Mouse (Mus musculus) midbrain, embryonic 12.5 days (tissue): ENCODE measurements at regions not wholly inside any gene's neighbourhood (a gene's known extent, or its start where the extent isn't known, plus 50 kb on each side); places are given as distances from the start of the nearest gene placed in this dataset.

ENCODE experiments used
- ATAC-seq: fragments of 200-750 bp; cut with Nextera tagmentation; 2 replicates; pipeline ENCODE4 v1.8.0; 2017; ENCODE audit warnings: low read depth, moderate TSS enrichment, moderate library complexity; ENCODE audit not compliant: low FRiP score
- H3K27ac ChIP-seq: fragments of 300-500 bp; sonication (generic); replicated peaks from 2 replicates; pipeline ENCODE4 v1.5.1; 2016; ENCODE audit warnings: mild to moderate bottlenecking
- H3K27me3 ChIP-seq: fragments of 300-500 bp; sonication (generic); 2 replicates; pipeline ENCODE4 v1.6.1; 2016; ENCODE audit warnings: mild to moderate bottlenecking
- H3K36me3 ChIP-seq: fragments of 300-500 bp; sonication (generic); 2 replicates; pipeline ENCODE4 v1.6.1; 2016
- H3K4me1 ChIP-seq: fragments of 300-500 bp; sonication (generic); 2 replicates; pipeline ENCODE4 v1.6.1; 2016
- H3K4me2 ChIP-seq: fragments of 300-500 bp; sonication (generic); replicated peaks from 2 replicates; pipeline ENCODE4 v1.6.1; 2016; ENCODE audit warnings: mild to moderate bottlenecking, moderate library complexity
- H3K4me3 ChIP-seq: fragments of 300-500 bp; sonication (generic); 2 replicates; pipeline ENCODE4 v1.5.1; 2016; ENCODE audit warnings: mild to moderate bottlenecking
- H3K9ac ChIP-seq: fragments of 300-500 bp; sonication (generic); replicated peaks from 2 replicates; pipeline ENCODE4 v1.6.1; 2016; ENCODE audit warnings: mild to moderate bottlenecking, moderate library complexity
- H3K9me3 ChIP-seq: fragments of 300-500 bp; sonication (generic); 2 replicates; pipeline ENCODE4 v1.6.1; 2016; ENCODE audit warnings: mild to moderate bottlenecking
- WGBS: fragments of 180-500 bp; shearing (Covaris S2); methylation state at CpG from one replicate; pipeline ENCODE4 v1.1.7; 2016; 5-methylcytosine and 5-hydroxymethylcytosine counted together

DNA sequence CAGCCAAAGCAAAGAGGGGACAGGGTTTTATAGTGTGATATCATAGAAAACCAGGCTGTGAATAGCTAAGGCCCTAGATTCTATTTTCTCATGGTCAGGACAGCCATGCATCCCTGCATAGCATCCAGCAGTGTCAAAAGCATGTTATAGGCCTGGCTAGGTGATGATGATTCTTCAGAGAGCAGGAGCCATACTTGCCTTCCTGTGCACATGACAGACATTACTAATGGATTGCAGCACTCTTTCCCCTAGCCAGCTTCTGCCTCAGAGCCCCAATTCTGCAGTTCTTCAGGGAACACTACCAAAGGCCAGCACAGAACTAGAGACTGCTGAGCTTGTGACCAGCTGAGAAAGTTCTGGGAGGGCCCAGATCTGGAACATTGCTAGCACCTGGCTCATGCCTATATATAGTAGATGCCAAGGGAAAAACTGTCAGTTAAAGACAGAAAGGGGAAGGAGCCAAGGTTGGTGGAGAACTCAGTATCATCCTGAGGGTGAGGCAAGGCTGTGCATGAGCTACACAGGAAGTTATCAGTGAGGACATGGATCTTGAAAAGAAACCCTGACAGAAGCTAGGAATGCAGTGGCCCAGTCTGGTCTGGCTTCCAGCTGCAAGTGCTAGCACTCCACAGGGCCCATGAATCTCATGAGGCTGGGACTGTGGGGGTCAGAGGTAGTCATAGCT lies 95.6 kb downstream of the 1810010D01Rik start:
- Histone ChIP-seq H3K27me3 (no peaks in the 10 kb centered on the region), H3K9ac (no peak overlapping the region), H3K36me3 (no peaks in the 10 kb centered on the region), H3K9me3 (no peaks in the 10 kb centered on the region), H3K4me2 (no peak overlapping the region), H3K4me1 (peaks cover 16% of the 10 kb centered on the region), H3K27ac (no peak overlapping the region), H3K4me3 (no peak overlapping the region)
- no peak for ATAC-seq

DNA sequence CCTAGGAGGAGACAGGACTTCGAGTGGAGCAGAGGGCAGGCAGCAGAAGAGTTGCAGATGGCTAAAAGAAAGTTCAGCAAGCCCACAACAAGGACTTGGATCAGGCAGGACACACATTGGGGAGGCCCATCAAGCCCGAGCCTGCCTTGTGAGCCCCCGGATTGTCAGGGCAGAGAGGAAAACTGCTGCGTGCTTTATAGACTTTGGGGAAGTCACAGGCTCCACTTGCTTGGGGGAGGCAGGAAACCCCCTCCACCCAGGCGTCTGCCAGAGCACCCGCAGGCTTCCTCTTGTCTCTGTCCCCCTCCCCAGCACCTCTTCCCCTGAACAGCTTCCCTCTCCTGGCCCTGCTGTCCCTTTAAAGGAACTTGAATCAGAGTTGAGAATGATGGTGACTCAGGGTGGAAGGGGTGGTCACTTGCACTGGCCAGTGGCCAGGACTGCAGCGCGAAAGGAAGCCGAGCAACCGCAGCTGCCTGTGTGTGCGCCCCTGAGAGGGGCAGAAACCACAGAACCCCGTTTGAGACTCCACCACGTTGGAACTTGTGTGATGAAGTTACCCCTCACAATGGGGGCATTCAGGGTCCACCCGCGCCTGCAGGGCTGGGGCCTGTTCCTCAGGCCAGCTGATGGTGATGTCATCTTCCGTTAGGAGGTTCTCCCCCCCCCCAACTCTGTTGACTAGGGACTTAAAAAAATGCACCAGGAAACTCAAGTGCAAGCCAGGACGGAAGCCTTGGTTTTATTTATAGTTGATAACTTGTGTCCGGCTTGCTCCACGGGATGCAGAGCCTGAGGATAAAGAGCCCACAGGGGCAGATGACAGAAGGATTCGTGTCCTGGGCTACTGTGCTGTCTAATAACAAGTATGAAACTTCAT lies 96.4 kb downstream of the 1810010D01Rik start:
- no peak overlapping the region for H3K4me2 ChIP-seq
- H3K4me1 ChIP-seq: peaks cover 16% of the 10 kb centered on the region
- ATAC-seq: no peak
- H3K36me3 ChIP-seq: no peaks in the 10 kb centered on the region
- H3K9ac ChIP-seq: no peak overlapping the region
- H3K27ac ChIP-seq: no peak overlapping the region
- no peaks in the 10 kb centered on the region for H3K9me3 ChIP-seq
- no peak overlapping the region for H3K4me3 ChIP-seq
- no peaks in the 10 kb centered on the region for H3K27me3 ChIP-seq
- 69% methylated on average over 20 of the region's 20 CpGs for WGBS

DNA sequence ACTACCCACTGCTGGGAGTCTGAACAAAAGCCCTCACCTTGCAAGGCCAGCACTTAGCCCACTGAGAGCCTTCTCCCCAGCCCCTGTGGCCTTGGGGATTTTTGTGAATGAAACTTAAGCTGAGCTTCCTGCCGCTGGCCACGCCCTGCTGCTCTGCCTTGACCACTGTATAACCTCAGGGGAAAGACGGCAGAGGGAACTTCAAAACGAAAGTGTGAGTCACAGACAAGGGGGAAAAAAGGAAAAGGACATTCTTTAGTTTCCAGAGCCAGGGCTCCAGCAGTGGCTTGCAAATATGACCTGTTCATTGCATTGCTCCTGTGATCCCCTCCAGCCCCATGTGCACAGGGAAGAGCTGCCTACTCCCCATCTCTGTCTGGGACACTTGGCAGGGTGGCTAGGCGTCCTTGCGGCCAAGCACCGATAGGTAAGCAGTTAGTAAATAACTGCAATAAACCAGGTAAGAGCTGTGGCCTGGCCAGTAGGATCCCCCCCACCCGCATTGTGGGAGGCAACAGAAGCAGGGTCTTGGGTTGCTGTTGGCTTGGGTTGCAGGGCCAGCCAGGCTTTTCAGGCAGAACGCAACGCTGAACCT lies 97.2 kb downstream of the 1810010D01Rik start:
- 54% methylated on average over 10 of the region's 10 CpGs for WGBS
- Histone ChIP-seq H3K36me3 (no peaks in the 10 kb centered on the region), H3K27me3 (no peaks in the 10 kb centered on the region), H3K4me2 (no peak overlapping the region), H3K9me3 (no peaks in the 10 kb centered on the region), H3K4me3 (no peak overlapping the region), H3K9ac (no peak overlapping the region), H3K27ac (no peak overlapping the region), H3K4me1 (peaks cover 16% of the 10 kb centered on the region)
- no peak for ATAC-seq

DNA sequence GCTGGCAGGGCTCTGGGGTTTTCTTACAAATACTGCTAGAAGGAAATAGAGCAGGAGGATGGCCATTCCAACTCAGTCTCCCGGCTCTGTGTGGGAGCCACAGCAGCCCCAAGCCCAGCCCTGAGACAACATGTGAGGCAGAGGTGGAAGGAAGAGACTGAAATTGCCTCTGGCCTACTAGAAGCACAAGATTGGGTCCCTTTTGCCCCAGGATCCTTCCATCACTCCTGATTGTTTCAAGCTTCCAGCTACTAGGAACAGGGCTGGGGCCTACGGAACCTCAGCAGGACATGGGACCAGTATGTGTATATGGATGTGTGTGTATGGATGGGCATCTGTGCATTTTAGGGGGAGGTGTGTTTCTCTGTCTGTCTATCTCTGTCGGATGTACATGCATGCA lies 97.9 kb downstream of the 1810010D01Rik start:
- ATAC-seq: no peak
- Histone ChIP-seq H3K9ac (no peak overlapping the region), H3K4me2 (no peak overlapping the region), H3K9me3 (no peaks in the 10 kb centered on the region), H3K36me3 (no peaks in the 10 kb centered on the region), H3K27me3 (no peaks in the 10 kb centered on the region), H3K4me1 (peaks cover 16% of the 10 kb centered on the region), H3K27ac (no peak overlapping the region), H3K4me3 (no peak overlapping the region)
- 89% methylated on average over 3 of the region's 3 CpGs for WGBS

DNA sequence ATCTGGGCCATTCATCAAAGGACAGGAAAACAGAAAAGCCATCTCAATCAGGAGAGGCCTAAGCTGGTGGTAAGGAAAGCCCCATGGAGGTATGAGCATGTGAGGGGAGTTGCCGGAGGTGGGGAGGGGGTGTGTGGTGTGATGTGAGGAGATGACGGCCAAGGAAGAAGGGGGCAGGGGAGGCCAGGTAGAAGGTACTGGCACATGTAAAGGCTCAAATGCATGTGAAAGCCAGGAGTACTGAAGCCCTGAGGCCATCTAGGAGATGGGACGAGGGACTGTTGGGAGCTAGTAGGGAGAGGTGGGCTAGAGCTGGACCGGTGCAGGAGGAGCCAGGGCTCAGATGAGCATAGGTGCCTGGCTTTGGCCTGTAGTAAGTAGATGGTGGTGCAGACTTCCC lies 98.4 kb downstream of the 1810010D01Rik start:
- H3K4me3 ChIP-seq: no peak overlapping the region
- H3K27me3 ChIP-seq: no peaks in the 10 kb centered on the region
- H3K27ac ChIP-seq: no peak overlapping the region
- H3K9me3 ChIP-seq: no peaks in the 10 kb centered on the region
- 92% methylated on average over 4 of the region's 4 CpGs for WGBS
- no peak for ATAC-seq
- no peak overlapping the region for H3K9ac ChIP-seq
- H3K4me1 ChIP-seq: peaks cover 16% of the 10 kb centered on the region
- H3K4me2 ChIP-seq: no peak overlapping the region
- H3K36me3 ChIP-seq: no peaks in the 10 kb centered on the region

DNA sequence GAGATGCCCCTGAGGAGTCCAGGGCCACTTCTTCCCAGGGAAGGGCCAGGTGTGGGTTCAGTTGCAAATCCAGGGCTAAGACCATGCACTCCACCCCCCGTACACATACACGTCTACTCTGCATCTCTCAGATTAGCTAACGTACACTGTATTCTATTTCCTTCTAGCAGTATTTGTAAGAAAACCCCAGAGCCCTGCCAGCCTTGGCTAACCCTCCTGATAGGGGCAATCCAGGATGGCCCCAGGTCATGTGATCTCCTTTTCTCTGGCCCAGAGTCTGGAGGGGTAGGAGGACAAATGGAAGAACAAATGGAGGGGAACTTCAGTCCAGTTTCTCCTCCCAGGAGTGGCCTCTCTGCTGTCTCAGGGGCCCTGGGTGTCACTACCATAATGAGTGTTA lies 98.9 kb downstream of the 1810010D01Rik start:
- H3K36me3 ChIP-seq: no peaks in the 10 kb centered on the region
- H3K4me3 ChIP-seq: no peak overlapping the region
- H3K9ac ChIP-seq: no peak overlapping the region
- H3K27me3 ChIP-seq: no peaks in the 10 kb centered on the region
- no peak overlapping the region for H3K4me2 ChIP-seq
- no peaks in the 10 kb centered on the region for H3K9me3 ChIP-seq
- WGBS: 91% methylated on average over 3 of the region's 3 CpGs
- no peak for ATAC-seq
- no peak overlapping the region for H3K27ac ChIP-seq
- H3K4me1 ChIP-seq: peaks cover 16% of the 10 kb centered on the region

DNA sequence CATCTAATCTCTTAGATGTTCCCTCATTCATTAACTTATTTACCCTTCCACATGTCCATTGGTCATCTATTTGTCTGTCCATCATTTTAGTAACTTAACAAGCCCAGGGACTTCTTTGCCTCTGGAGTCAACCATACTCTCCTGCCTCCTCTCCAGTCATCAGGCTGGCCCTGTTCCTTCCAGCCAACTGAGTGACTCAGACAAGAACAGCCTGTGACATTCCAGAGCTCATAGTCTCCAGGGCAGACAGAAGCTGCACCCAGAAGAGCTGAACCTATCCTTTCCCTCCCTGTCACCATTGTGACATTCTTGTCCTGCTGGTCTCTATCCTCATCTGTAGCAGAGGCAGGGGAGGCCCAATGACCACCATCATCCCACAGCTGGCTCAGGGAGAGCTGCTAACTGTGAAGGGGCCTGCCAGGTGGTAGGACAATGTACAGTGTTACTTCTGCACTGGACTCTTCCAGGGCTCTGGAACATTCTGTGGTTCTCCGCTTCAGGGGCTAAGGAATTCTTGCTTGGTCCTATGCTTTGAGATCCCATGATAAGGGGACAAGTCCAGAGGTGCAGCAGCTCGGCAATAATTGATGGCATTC lies 100.2 kb downstream of the 1810010D01Rik start:
- Histone ChIP-seq H3K4me3 (no peak overlapping the region), H3K36me3 (no peaks in the 10 kb centered on the region), H3K4me1 (peaks cover 16% of the 10 kb centered on the region), H3K9me3 (no peaks in the 10 kb centered on the region), H3K27ac (no peak overlapping the region), H3K9ac (no peak overlapping the region), H3K27me3 (no peaks in the 10 kb centered on the region), H3K4me2 (no peak overlapping the region)
- no peak for ATAC-seq
- 81% methylated on average over 2 of the region's 2 CpGs for WGBS

DNA sequence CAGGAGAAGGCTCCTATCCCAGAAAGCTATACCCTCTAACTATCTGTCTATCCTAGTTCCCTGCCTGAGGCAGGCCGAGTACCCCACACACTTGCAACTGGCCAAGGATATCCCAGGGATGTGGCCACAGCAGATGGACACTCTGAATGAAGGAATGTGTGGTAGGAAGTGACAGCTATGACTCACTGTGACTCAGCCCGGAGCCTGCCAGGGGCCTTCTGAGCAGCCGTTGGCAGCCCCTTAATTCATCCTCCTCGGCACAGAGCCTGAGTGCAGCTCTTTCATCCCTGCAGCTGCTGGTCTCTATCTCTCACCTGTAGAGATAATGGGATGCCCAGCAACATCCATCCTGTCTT lies 101.4 kb downstream of the 1810010D01Rik start:
- Histone ChIP-seq H3K9ac (no peak overlapping the region), H3K27me3 (no peaks in the 10 kb centered on the region), H3K4me3 (no peak overlapping the region), H3K36me3 (no peaks in the 10 kb centered on the region), H3K9me3 (no peaks in the 10 kb centered on the region), H3K4me1 (peaks cover 11% of the 10 kb centered on the region), H3K27ac (no peak overlapping the region), H3K4me2 (no peak overlapping the region)
- WGBS: 83% methylated on average over 4 of the region's 4 CpGs
- no peak for ATAC-seq

DNA sequence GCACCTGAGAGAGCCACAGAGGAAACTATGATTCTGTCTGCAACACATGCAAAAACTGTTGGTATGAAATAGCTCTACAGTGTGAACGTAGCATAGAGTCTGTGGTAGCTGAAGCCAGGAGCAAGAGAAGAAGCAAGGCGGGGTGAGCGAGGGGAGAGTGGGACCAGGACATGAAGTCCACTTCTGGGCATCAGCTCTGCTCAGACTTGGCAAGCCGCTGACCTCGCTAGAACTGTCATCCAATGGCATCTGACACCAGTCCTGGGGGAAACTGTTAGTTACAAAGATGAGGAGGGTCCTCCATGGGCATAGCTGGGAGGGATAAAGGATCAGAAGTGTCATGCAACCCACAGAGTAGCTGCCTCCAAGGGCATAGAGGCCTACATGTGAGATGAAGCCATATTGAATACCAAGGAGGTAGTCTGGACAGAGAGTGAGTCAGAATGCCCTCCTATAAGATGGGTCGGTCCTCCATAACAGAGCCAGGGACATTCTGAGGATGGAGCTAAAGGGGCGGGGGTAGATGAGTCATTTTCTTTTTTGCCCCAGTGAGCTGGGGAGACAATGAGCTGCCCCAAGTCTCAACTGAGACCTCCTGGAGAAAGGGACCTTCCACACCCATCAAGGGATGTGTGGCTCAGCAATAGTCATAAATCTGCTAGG lies 102.0 kb downstream of the 1810010D01Rik start:
- H3K36me3 ChIP-seq: no peaks in the 10 kb centered on the region
- 93% methylated on average over 7 of the region's 7 CpGs for WGBS
- H3K4me2 ChIP-seq: no peak overlapping the region
- H3K9me3 ChIP-seq: no peaks in the 10 kb centered on the region
- no peak for ATAC-seq
- no peaks in the 10 kb centered on the region for H3K27me3 ChIP-seq
- peaks cover 6% of the 10 kb centered on the region for H3K4me1 ChIP-seq
- H3K9ac ChIP-seq: no peak overlapping the region
- H3K27ac ChIP-seq: no peak overlapping the region
- H3K4me3 ChIP-seq: no peak overlapping the region

DNA sequence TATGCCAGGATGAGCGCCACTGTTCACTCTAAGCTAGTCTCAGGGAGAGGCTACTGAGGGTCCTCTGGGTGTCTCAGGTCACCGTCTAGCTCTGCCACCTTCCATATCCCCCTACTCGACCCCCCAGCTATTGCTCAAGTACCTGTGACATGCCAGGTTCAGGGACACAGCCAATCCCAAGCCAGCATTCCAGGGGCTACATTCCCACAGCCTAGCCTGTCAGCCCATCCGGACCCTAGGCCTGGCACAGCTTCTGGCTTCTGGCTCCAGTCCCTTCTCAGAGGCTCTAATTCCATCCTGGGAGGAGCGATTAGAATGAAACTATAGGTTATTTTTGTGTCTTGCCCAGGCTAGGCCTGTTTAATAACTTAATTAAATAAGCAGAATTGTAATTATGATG lies 105.2 kb downstream of the 1810010D01Rik start:
- H3K4me2 ChIP-seq: no peak overlapping the region
- H3K27me3 ChIP-seq: no peaks in the 10 kb centered on the region
- no peaks in the 10 kb centered on the region for H3K4me1 ChIP-seq
- H3K36me3 ChIP-seq: no peaks in the 10 kb centered on the region
- 81% methylated on average over 5 of the region's 5 CpGs for WGBS
- ATAC-seq: no peak
- H3K9me3 ChIP-seq: no peaks in the 10 kb centered on the region
- H3K4me3 ChIP-seq: no peak overlapping the region
- no peak overlapping the region for H3K27ac ChIP-seq
- no peak overlapping the region for H3K9ac ChIP-seq

DNA sequence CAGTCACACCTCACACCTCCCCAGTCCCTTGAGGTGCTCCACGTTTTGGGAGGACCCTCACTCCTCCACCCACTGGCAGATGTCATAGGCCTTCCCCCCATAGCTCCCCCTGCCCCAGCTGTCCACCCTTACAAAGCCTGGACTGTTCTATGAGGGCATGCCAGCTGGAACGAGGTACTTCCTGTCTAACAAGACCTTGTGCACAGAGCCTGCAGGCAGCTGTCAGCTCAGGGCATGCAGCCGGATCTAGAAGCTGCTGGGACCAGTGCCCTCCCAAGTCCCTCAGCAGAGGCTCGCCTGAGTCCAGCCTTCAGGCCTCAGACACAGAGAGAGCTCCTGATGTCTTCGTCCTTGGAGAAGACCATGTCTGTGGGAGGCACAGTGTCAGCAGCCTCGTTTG lies 105.7 kb downstream of the 1810010D01Rik start:
- ATAC-seq: no peak
- Histone ChIP-seq H3K4me1 (no peaks in the 10 kb centered on the region), H3K27me3 (no peaks in the 10 kb centered on the region), H3K9ac (no peak overlapping the region), H3K4me3 (no peak overlapping the region), H3K36me3 (no peaks in the 10 kb centered on the region), H3K27ac (no peak overlapping the region), H3K4me2 (no peak overlapping the region), H3K9me3 (no peaks in the 10 kb centered on the region)
- WGBS: 67% methylated on average over 6 of the region's 6 CpGs

DNA sequence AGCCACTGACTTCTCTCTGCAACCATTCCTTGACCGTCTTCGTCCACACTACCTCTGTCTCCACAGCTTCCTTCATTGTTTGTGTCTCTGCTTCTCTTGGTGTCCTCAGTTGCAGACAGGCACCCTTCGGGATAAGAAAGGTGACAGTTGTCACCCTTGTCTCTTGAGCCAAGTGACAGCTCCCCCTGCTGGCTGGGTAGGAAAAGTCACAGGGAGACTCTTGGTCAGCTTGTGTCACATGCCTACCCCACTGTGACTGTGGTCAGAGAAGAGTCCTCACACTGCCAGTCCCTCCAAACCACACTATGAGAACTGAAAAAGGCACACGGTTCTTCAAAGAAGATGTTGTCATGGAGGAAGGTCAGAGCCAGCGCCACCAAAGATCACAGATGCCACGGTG lies 109.6 kb downstream of the 1810010D01Rik start:
- H3K27ac ChIP-seq: no peak overlapping the region
- peaks cover 5% of the 10 kb centered on the region; the same call in 1 of the 2 replicates for H3K4me1 ChIP-seq
- ATAC-seq: no peak
- H3K4me2 ChIP-seq: no peak overlapping the region
- H3K36me3 ChIP-seq: no peaks in the 10 kb centered on the region
- 86% methylated on average over 6 of the region's 6 CpGs for WGBS
- H3K9ac ChIP-seq: no peak overlapping the region
- H3K27me3 ChIP-seq: no peaks in the 10 kb centered on the region
- H3K4me3 ChIP-seq: no peak overlapping the region
- no peaks in the 10 kb centered on the region for H3K9me3 ChIP-seq
